Mouse (Mus musculus) CH12.LX (cell line): ENCODE results near the gene E130114P18Rik. TPM values are rescaled to one million over a fixed set of nuclear protein-coding genes. Genes with fewer than 3 reads are reported as not detected.

Experiments used
- DNase-seq: peaks from one replicate; pipeline ENCODE4 v3.0.0-alpha.2; 2013; ENCODE audit errors: extremely low read depth
- H3K27ac ChIP-seq: 2 replicates; pipeline ENCODE4 v1.5.1; 2012; ENCODE audit warnings: low read depth, mild to moderate bottlenecking, control low read depth, moderate library complexity; ENCODE audit not compliant: insufficient read depth
- H3K27me3 ChIP-seq: replicated peaks from 2 replicates; pipeline ENCODE3; 2012; ENCODE audit warnings: inconsistent platforms
- H3K36me3 ChIP-seq, 2 experiments: replicated peaks in 1 of 2; 2 replicates each; pipeline versions ENCODE3 to v1.6.1; 2012; ENCODE audit warnings: inconsistent platforms in 1 of 2, low read length in 1 of 2, mild to moderate bottlenecking in 1 of 2, mixed read lengths in 1 of 2, moderate library complexity in 1 of 2; ENCODE audit not compliant: control insufficient read depth in 1 of 2, insufficient read depth in 1 of 2
- H3K4me1 ChIP-seq, 2 experiments: 2 replicates each; pipeline ENCODE4 v1.6.1; 2012; ENCODE audit warnings: inconsistent platforms in 1 of 2, moderate library complexity in 1 of 2; ENCODE audit not compliant: insufficient read depth in 2 of 2, control insufficient read depth in 1 of 2
- H3K4me2 ChIP-seq: 2 replicates; pipeline ENCODE4 v1.6.1; 2012; ENCODE audit warnings: low read depth, mild to moderate bottlenecking, control low read depth; ENCODE audit not compliant: poor library complexity, insufficient read depth, severe bottlenecking
- H3K4me3 ChIP-seq, 3 experiments: fragments of 150-350 bp in 1 of 3; sonication (generic) in 1 of 3; replicated peaks in 1 of 3; 2 replicates each; pipeline versions ENCODE3 to v1.5.1; 2011 to 2012; ENCODE audit warnings: low read depth in 2 of 3, low read length in 2 of 3, mild to moderate bottlenecking in 2 of 3, moderate library complexity in 2 of 3, control low read depth in 1 of 3, improper control_type of control experiment in 1 of 3, inconsistent platforms in 1 of 3, mixed read lengths in 1 of 3; ENCODE audit not compliant: poor library complexity in 1 of 3
- H3K79me2 ChIP-seq: replicated peaks from 2 replicates; pipeline ENCODE4 v1.6.1; 2012; ENCODE audit warnings: mild to moderate bottlenecking, moderate library complexity; ENCODE audit not compliant: control insufficient read depth, poor library complexity, insufficient read depth, severe bottlenecking; ENCODE audit errors: extremely low read depth
- H3K9ac ChIP-seq: 2 replicates; pipeline ENCODE4 v1.6.1; 2012; ENCODE audit warnings: low read depth, mild to moderate bottlenecking, control low read depth, moderate library complexity; ENCODE audit not compliant: insufficient read depth
- H3K9me3 ChIP-seq: replicated peaks from 2 replicates; pipeline ENCODE3; 2012; ENCODE audit warnings: low read length, inconsistent platforms, mixed read lengths
- BHLHE40 ChIP-seq: IDR thresholded peaks from 2 replicates; pipeline ENCODE4 v1.6.1; 2011; ENCODE audit warnings: mild to moderate bottlenecking, low read depth, low read length, improper control_type of control experiment
- CHD2 ChIP-seq: IDR thresholded peaks from 2 replicates; pipeline ENCODE4 v1.6.1; 2011; ENCODE audit warnings: low read length, improper control_type of control experiment
- EP300 ChIP-seq: IDR thresholded peaks from 2 replicates; pipeline ENCODE4 v1.6.1; 2011; ENCODE audit warnings: low read length, improper control_type of control experiment
- GABPA ChIP-seq: IDR thresholded peaks from 2 replicates; pipeline ENCODE4 v1.6.1; 2012; ENCODE audit warnings: low read depth, low read length, improper control_type of control experiment, inconsistent platforms; ENCODE audit not compliant: insufficient replicate concordance
- HCFC1 ChIP-seq: IDR thresholded peaks from 2 replicates; pipeline ENCODE4 v1.6.1; 2012; ENCODE audit warnings: low read depth, mild to moderate bottlenecking, inconsistent platforms, low read length, improper control_type of control experiment
- KAT2A ChIP-seq: IDR thresholded peaks from 2 replicates; pipeline ENCODE4 v1.6.1; 2012; ENCODE audit warnings: low read length, improper control_type of control experiment, inconsistent platforms; ENCODE audit not compliant: insufficient replicate concordance
- MAFK ChIP-seq: IDR thresholded peaks from 2 replicates; pipeline ENCODE4 v1.6.1; 2011; ENCODE audit warnings: low read length, improper control_type of control experiment; ENCODE audit not compliant: insufficient replicate concordance
- MAX ChIP-seq: IDR thresholded peaks from 2 replicates; pipeline ENCODE4 v1.6.1; 2011; ENCODE audit warnings: low read length, improper control_type of control experiment
- MAZ ChIP-seq: IDR thresholded peaks from 2 replicates; pipeline ENCODE4 v1.6.1; 2012; ENCODE audit warnings: low read depth, mild to moderate bottlenecking, inconsistent platforms, low read length, improper control_type of control experiment, moderate library complexity
- POLR2A ChIP-seq: IDR thresholded peaks from 2 replicates; pipeline ENCODE4 v1.6.1; 2011; ENCODE audit warnings: low read depth, mild to moderate bottlenecking, improper control_type of control experiment, low read length
- POLR2AphosphoS2 ChIP-seq: IDR thresholded peaks from 2 replicates; pipeline ENCODE4 v1.6.1; 2011; ENCODE audit warnings: low read depth, low read length, improper control_type of control experiment
- SMC3 ChIP-seq: IDR thresholded peaks from 2 replicates; pipeline ENCODE4 v1.6.1; 2011; ENCODE audit warnings: low read depth, low read length, improper control_type of control experiment
- USF1 ChIP-seq: IDR thresholded peaks from 2 replicates; pipeline ENCODE4 v1.6.1; 2014; ENCODE audit warnings: low read depth, mild to moderate bottlenecking, inconsistent platforms, low read length, improper control_type of control experiment
- ZC3H11A ChIP-seq: IDR thresholded peaks from 2 replicates; pipeline ENCODE4 v1.6.1; 2012; ENCODE audit warnings: low read depth, mild to moderate bottlenecking, inconsistent platforms, low read length, improper control_type of control experiment
- ZMIZ1 ChIP-seq: IDR thresholded peaks from 2 replicates; pipeline ENCODE4 v1.6.1; 2012; ENCODE audit warnings: low read depth, mild to moderate bottlenecking, inconsistent platforms, low read length, improper control_type of control experiment
- ZNF384 ChIP-seq: IDR thresholded peaks from 2 replicates; pipeline ENCODE4 v1.6.1; 2012; ENCODE audit warnings: low read depth, low read length, improper control_type of control experiment, inconsistent platforms
- dilution Hi-C: fragments of 300-500 bp; cut with MboI; formaldehyde crosslinking; loops from 2 replicates; pipeline ENCODE4 v1.14.3; 2020; ENCODE audit warnings: low sequenced_read_pairs; ENCODE audit not compliant: extremely low pct_unique_long_range_greater_than_20kb, extremely low pct_ligation_motif_present
- in situ Hi-C: fragments of 300-500 bp; cut with MboI; formaldehyde crosslinking; loops from 3 replicates; pipeline ENCODE4 v1.14.3; 2019; ENCODE audit warnings: low sequenced_read_pairs, low pct_ligation_motif_present, low pct_unique_long_range_greater_than_20kb, mixed read lengths
- polyA plus RNA-seq: library from polyadenylated mRNA; unstranded; fragments of >175 nt; gene quantifications from 2 replicates; pipeline ENCODE4 v1.2.1, GENCODE M21; 2012; ENCODE audit warnings: low read depth; ENCODE audit not compliant: insufficient read length
- total RNA-seq, 2 experiments: library from RNA; depleted of rRNA; stranded (reverse); fragments of 300-350 nt in 1 of 2; fragments of >200 nt in 1 of 2; gene quantifications; 2 replicates each; pipeline ENCODE4 v1.2.3; 2012 to 2014

Gene E130114P18Rik
- total and polyA plus RNA-seq, 3 experiments: not detected

DNA sequence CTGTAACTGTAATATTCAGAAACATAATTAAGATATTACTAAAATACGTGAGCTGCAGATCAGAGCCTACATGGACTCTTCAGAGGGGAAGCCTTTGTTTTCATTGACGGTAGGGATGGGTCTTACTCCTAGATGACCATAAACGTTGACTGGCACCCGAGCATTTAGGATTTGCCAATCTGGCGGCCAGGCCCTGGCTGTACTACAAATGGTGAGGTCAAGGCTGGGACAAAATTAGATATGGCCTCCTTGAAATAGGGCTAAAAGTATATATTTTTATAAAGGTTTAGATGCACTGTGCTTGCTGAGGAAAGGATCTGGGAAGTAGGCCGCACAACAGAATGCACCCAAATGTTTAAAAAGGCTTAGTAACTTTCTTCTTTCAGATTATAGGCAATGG is 4.6 kb upstream of the E130114P18Rik start:
- H3K4me2 ChIP-seq: no peak overlapping the region
- H3K79me2 ChIP-seq: no peaks in the 10 kb centered on the region
- H3K9ac ChIP-seq: no peak overlapping the region
- H3K36me3 ChIP-seq: no peaks in the 10 kb centered on the region
- H3K27me3 ChIP-seq: no peaks in the 10 kb centered on the region
- in situ Hi-C loops (no loop called here), dilution Hi-C loops (no loop called here)
- no peak overlapping the region for H3K4me3 ChIP-seq
- TF ChIP-seq MAX: no peak
- TF ChIP-seq GABPA: no peak
- TF ChIP-seq POLR2AphosphoS2: no peak
- no peak for TF ChIP-seq KAT2A
- TF ChIP-seq SMC3: no peak
- no peak for TF ChIP-seq CHD2
- TF ChIP-seq ZNF384: no peak
- no peak for TF ChIP-seq USF1
- no peak overlapping the region for H3K27ac ChIP-seq
- no peaks in the 10 kb centered on the region for H3K4me1 ChIP-seq
- peaks cover 55% of the 10 kb centered on the region for H3K9me3 ChIP-seq
- DNase-seq: no peak

- Histone ChIP-seq H3K9ac (no peak overlapping the region), H3K4me1 (no peaks in the 10 kb centered on the region), H3K79me2 (no peaks in the 10 kb centered on the region), H3K4me3 (no peak overlapping the region), H3K9me3 (peaks cover 51% of the 10 kb centered on the region), H3K27me3 (no peaks in the 10 kb centered on the region), H3K36me3 (no peaks in the 10 kb centered on the region), H3K4me2 (no peak overlapping the region), H3K27ac (no peak overlapping the region)
- no peak for DNase-seq
- dilution Hi-C loops: no loop called here
- in situ Hi-C loops: no loop called here
- no peak for TF ChIP-seq POLR2A
- no peak for TF ChIP-seq MAFK
- no peak for TF ChIP-seq ZC3H11A
- no peak for TF ChIP-seq USF1
- TF ChIP-seq HCFC1: no peak
- no peak for TF ChIP-seq KAT2A
- TF ChIP-seq ZMIZ1: no peak
- no peak for TF ChIP-seq BHLHE40
- TF ChIP-seq EP300: no peak
- TF ChIP-seq MAZ: no peak
Observed at GRCm38 (mm10) chr4:97782069-97782468, 4.2 kb upstream of the E130114P18Rik start.
